Comparison of ENCODE assay signal across 7 mouse cellular contexts in the genomic region with DNA sequence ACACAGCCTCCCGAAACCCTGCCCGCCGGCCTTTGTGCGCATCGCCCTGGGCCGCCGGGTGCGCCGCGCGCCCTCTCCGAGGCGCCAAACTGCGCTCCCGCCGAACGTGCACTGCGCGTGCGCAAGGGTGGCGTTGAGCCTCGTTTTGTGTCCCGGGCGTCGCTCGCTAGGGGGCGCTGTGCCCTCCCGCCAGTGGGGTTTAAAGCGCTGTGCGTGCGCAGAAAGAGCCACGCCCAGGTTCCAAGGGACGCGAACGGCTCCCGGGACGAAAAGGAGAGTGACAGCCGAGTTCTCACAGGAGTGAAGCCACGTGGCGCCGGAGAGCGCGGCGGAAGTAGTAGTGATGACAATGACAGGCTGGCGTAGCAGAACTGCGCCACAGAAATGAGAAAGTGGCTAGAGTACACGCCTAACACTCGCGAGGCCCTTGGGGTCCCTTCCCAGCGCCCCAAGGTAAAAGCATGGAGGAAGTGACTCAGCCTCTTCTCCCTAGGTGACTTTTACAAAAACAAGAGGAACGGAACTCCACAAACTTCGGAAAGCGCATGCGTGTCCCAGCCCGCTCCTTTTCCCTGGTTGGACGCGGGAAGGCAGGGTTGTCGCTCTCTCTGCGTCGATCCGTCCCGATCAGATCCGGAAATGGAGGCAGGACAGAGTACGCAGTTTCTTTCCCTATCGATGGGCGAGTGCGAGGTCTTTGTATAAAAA. TPM values are rescaled to one million over a fixed set of nuclear protein-coding genes. Genes with fewer than 3 reads are reported as not detected.
A peak's percentile ranks its signal among the peaks of the same experiment; 100 is the strongest.
DNase-seq lines count a peak whose midpoint lies in the region; ATAC-seq lines count a peak whose summit lies in the region.

No protein-coding gene starts in this region.

- ATAC-seq in embryonic facial prominence, embryonic 11.5 days (replicated peaks; ENCODE audit: insufficient number of reproducible peaks, low FRiP score, low TSS enrichment, low read depth), result peak; percentile 91
- peak; percentile 70 for ATAC-seq in granulocyte monocyte progenitor cell, adult 5-6 weeks (replicated peaks; ENCODE audit: poor library complexity, severe bottlenecking)
- peak; percentile 96 for ATAC-seq in midbrain, embryonic 13.5 days

- peak; percentile 100 for DNase-seq in adrenal gland, postnatal 14 days
- DNase-seq in embryonic facial prominence, embryonic 11.5 days (ENCODE audit: low spot score), result peak; percentile 99
- DNase-seq in kidney, adult 11 months, result peak; percentile 98
- DNase-seq in limb, embryonic 10.5 days (ENCODE audit: low spot score), result peak; percentile 100
- DNase-seq in spleen, adult 12 weeks (ENCODE audit: low spot score), result peak; percentile 100

- no peaks in the 10 kb centered on the region for H3K36me3 ChIP-seq in embryonic facial prominence, embryonic 11.5 days (replicated peaks; ENCODE audit: control insufficient read depth, insufficient read depth, low read depth, low read length)
- no peaks in the 10 kb centered on the region for H3K36me3 ChIP-seq in limb, embryonic 10.5 days
- H3K36me3 ChIP-seq in midbrain, embryonic 13.5 days, result no peaks in the 10 kb centered on the region

- H3K9me3 ChIP-seq in embryonic facial prominence, embryonic 11.5 days (replicated peaks; ENCODE audit: control insufficient read depth, low read length), result no peaks in the 10 kb centered on the region
- no peaks in the 10 kb centered on the region for H3K9me3 ChIP-seq in limb, embryonic 10.5 days (replicated peaks)
- no peaks in the 10 kb centered on the region for H3K9me3 ChIP-seq in midbrain, embryonic 13.5 days

- H3K4me1 ChIP-seq in embryonic facial prominence, embryonic 11.5 days (ENCODE audit: control insufficient read depth, insufficient read depth, low read length), result no peaks in the 10 kb centered on the region
- peaks cover 11% of the 10 kb centered on the region for H3K4me1 ChIP-seq in limb, embryonic 10.5 days
- H3K4me1 ChIP-seq in midbrain, embryonic 13.5 days (replicated peaks), result peaks cover 14% of the 10 kb centered on the region

- peak overlapping the region; percentile 94 for H3K27ac ChIP-seq in embryonic facial prominence, embryonic 11.5 days (replicated peaks; ENCODE audit: low read depth, low read length)
- H3K27ac ChIP-seq in limb, embryonic 10.5 days, result peak overlapping the region; percentile 98
- peak overlapping the region; percentile 97 for H3K27ac ChIP-seq in midbrain, embryonic 13.5 days

- peak overlapping the region; percentile 54 for H3K4me2 ChIP-seq in embryonic facial prominence, embryonic 11.5 days (ENCODE audit: low read depth, low read length)
- peak overlapping the region; percentile 61 for H3K4me2 ChIP-seq in midbrain, embryonic 13.5 days (replicated peaks)

- peak overlapping the region; percentile 74 for H3K9ac ChIP-seq in embryonic facial prominence, embryonic 11.5 days (replicated peaks; ENCODE audit: low read length)
- peak overlapping the region; percentile 67 for H3K9ac ChIP-seq in midbrain, embryonic 13.5 days (replicated peaks)

- WGBS in embryonic facial prominence, embryonic 11.5 days, result under 1% methylated on average over 67 of the region's 67 CpGs
- WGBS in limb, embryonic 10.5 days, result under 1% methylated on average over 67 of the region's 67 CpGs
- under 1% methylated on average over 65 of the region's 67 CpGs for WGBS in midbrain, embryonic 13.5 days

- peak overlapping the region; percentile 45 for H3K4me3 ChIP-seq in embryonic facial prominence, embryonic 11.5 days (ENCODE audit: low read depth, low read length)
- H3K4me3 ChIP-seq in limb, embryonic 10.5 days, result peak overlapping the region; percentile 62
- H3K4me3 ChIP-seq in midbrain, embryonic 13.5 days (replicated peaks), result peak overlapping the region; percentile 43

- no peaks in the 10 kb centered on the region for H3K27me3 ChIP-seq in embryonic facial prominence, embryonic 11.5 days (ENCODE audit: control insufficient read depth, insufficient read depth, low read length)
- no peaks in the 10 kb centered on the region for H3K27me3 ChIP-seq in limb, embryonic 10.5 days (ENCODE audit: low read depth, poor library complexity, severe bottlenecking)
- H3K27me3 ChIP-seq in midbrain, embryonic 13.5 days, result no peaks in the 10 kb centered on the region

RNA-seq across cellular contexts. Expression of a gene that starts 17.7 kb away (rescaled TPM):
- 3.1 and 3.6 TPM in 2 replicates for total RNA-seq in adrenal gland, postnatal 14 days (2021)
- 13.9 and 15.5 TPM in 2 replicates for polyA plus RNA-seq in embryonic facial prominence, embryonic 11.5 days (2014; fragmentation: Nextera tagmentation; extraction: Ambion mirVana)
- total RNA-seq in granulocyte monocyte progenitor cell, adult 5-6 weeks (2014; fragmentation: Nextera tagmentation), result 5.5 and 9.7 TPM in 2 replicates
- 5.6 and 11.0 TPM in 2 replicates for total RNA-seq in granulocyte monocyte progenitor cell, adult 5-6 weeks (2017)
- 14.6 and 17.3 TPM in 2 replicates for polyA plus RNA-seq in limb, embryonic 10.5 days (2016; fragmentation: Nextera tagmentation; extraction: Ambion mirVana)
- 10.7 and 15.4 TPM in 2 replicates for polyA plus RNA-seq in midbrain, embryonic 13.5 days (2015; fragmentation: Nextera tagmentation; extraction: Ambion mirVana)

RNA-seq across cellular contexts. Expression of a gene that starts 20.6 kb away (rescaled TPM):
- total RNA-seq in adrenal gland, postnatal 14 days (2021), result 385 and 431 TPM in 2 replicates
- polyA plus RNA-seq in embryonic facial prominence, embryonic 11.5 days (2014; fragmentation: Nextera tagmentation; extraction: Ambion mirVana), result 865 and 885 TPM in 2 replicates
- 691 and 695 TPM in 2 replicates for total RNA-seq in granulocyte monocyte progenitor cell, adult 5-6 weeks (2014; fragmentation: Nextera tagmentation)
- total RNA-seq in granulocyte monocyte progenitor cell, adult 5-6 weeks (2017), result 1,315 and 1,367 TPM in 2 replicates
- 907 and 916 TPM in 2 replicates for polyA plus RNA-seq in limb, embryonic 10.5 days (2016; fragmentation: Nextera tagmentation; extraction: Ambion mirVana)
- polyA plus RNA-seq in midbrain, embryonic 13.5 days (2015; fragmentation: Nextera tagmentation; extraction: Ambion mirVana), result 361 and 363 TPM in 2 replicates

RNA-seq across cellular contexts. Expression of a gene that starts 38.6 kb away (rescaled TPM):
- total RNA-seq in adrenal gland, postnatal 14 days (2021), result 30.0 and 34.1 TPM in 2 replicates
- 162 and 163 TPM in 2 replicates for polyA plus RNA-seq in embryonic facial prominence, embryonic 11.5 days (2014; fragmentation: Nextera tagmentation; extraction: Ambion mirVana)
- 24.8 and 34.6 TPM in 2 replicates for total RNA-seq in granulocyte monocyte progenitor cell, adult 5-6 weeks (2014; fragmentation: Nextera tagmentation)
- total RNA-seq in granulocyte monocyte progenitor cell, adult 5-6 weeks (2017), result 21.2 and 25.3 TPM in 2 replicates
- 99.2 and 128 TPM in 2 replicates for polyA plus RNA-seq in limb, embryonic 10.5 days (2016; fragmentation: Nextera tagmentation; extraction: Ambion mirVana)
- polyA plus RNA-seq in midbrain, embryonic 13.5 days (2015; fragmentation: Nextera tagmentation; extraction: Ambion mirVana), result 147 and 153 TPM in 2 replicates

RNA-seq across cellular contexts. Expression of a gene that starts 57.9 kb away (rescaled TPM):
- total RNA-seq in adrenal gland, postnatal 14 days (2021), result not detected in 2 replicates
- polyA plus RNA-seq in embryonic facial prominence, embryonic 11.5 days (2014; fragmentation: Nextera tagmentation; extraction: Ambion mirVana), result 0.26 and 0.83 TPM in 2 replicates
- not detected in 2 replicates for total RNA-seq in granulocyte monocyte progenitor cell, adult 5-6 weeks (2014; fragmentation: Nextera tagmentation)
- not detected in 2 replicates for total RNA-seq in granulocyte monocyte progenitor cell, adult 5-6 weeks (2017)
- polyA plus RNA-seq in limb, embryonic 10.5 days (2016; fragmentation: Nextera tagmentation; extraction: Ambion mirVana), result 3.4 and 3.6 TPM in 2 replicates
- 5.2 TPM in 2 replicates for polyA plus RNA-seq in midbrain, embryonic 13.5 days (2015; fragmentation: Nextera tagmentation; extraction: Ambion mirVana)

Comparison
In these comparisons a context has a peak if more than half of its experiments do, and no peak if none do; other contexts are left out.
1. Peak in every context shown above with its lines: DNase-seq, ATAC-seq, H3K4me3 ChIP-seq and H3K27ac ChIP-seq.